Mouse (Mus musculus) heart, postnatal 14 days (tissue): ENCODE results near the gene Mrps2. TPM values are rescaled to one million over a fixed set of nuclear protein-coding genes. Genes with fewer than 3 reads are reported as not detected.
A peak's percentile ranks its signal among the peaks of the same experiment; 100 is the strongest.
"Not testable (repeated sequence)": the region's sequence is repeated elsewhere in the genome, so short reads cannot be mapped to it uniquely, and the experiment has no call there.

Experiments used
- DNase-seq, 2 experiments: peaks; one replicate each; pipeline ENCODE4 v3.0.0; 2021 to 2022
- intact Hi-C: fragments of 180-260 bp; cut with DNase I; formaldehyde crosslinking; loops from one replicate; pipeline ENCODE4 v1.15.1; 2025
- total RNA-seq, 2 experiments: library from RNA; stranded (reverse); gene quantifications; 2 replicates each; pipeline ENCODE4 v1.2.3; 2021

Gene Mrps2
- total RNA-seq, 2 experiments from 2014 or later = 41.5 to 44.7 TPM

- DNase-seq = no peak
- intact Hi-C loops = no loop called here
Measured at GRCm38 (mm10) chr2:28469461-28469860, 1.6 kb downstream of the Mrps2 start.

- intact Hi-C loops = no loop called here
- no peak for DNase-seq
Measured at GRCm38 (mm10) chr2:28470591-28470990, 2.7 kb downstream of the Mrps2 start.

- DNase-seq, intact Hi-C loops: not testable (repeated sequence)
Measured at GRCm38 (mm10) chr2:28472011-28472410, 4.1 kb downstream of the Mrps2 start.

GRCm38 (mm10) chr2:28477993-28478392 lies 10.1 kb downstream of the Mrps2 start:
- DNase-seq, intact Hi-C loops: not testable (repeated sequence)

- DNase-seq = no peak
- intact Hi-C loops = no loop called here
Measured at GRCm38 (mm10) chr2:28479208-28480204, 11.6 kb downstream of the Mrps2 start.

GRCm38 (mm10) chr2:28483861-28484260 lies 16.0 kb downstream of the Mrps2 start:
- intact Hi-C loops = no loop called here
- DNase-seq = no peak

GRCm38 (mm10) chr2:28494521-28494920 lies 26.7 kb downstream of the Mrps2 start:
- intact Hi-C loops = no loop called here
- DNase-seq = no peak

- peak; percentile 30 to 42 for DNase-seq
- intact Hi-C loops = no loop called here
Measured at GRCm38 (mm10) chr2:28495207-28495756, 27.4 kb downstream of the Mrps2 start.

- intact Hi-C loops = no loop called here
- DNase-seq = no peak
Measured at GRCm38 (mm10) chr2:28495801-28496595, 28.1 kb downstream of the Mrps2 start.

- intact Hi-C loops = no loop called here
- peak in 1 of 2 experiments; percentile 13 for DNase-seq
Measured at GRCm38 (mm10) chr2:28496671-28497070, 28.8 kb downstream of the Mrps2 start, which contains the start of gene Gbgt1. Gbgt1 (plus strand) TSS chr2:28496891.

GRCm38 (mm10) chr2:28497561-28497960 lies 29.7 kb downstream of the Mrps2 start:
- intact Hi-C loops = no loop called here
- peak in 1 of 2 experiments; percentile 0 for DNase-seq

GRCm38 (mm10) chr2:28498431-28498830 lies 30.6 kb downstream of the Mrps2 start:
- intact Hi-C loops = no loop called here
- no peak for DNase-seq

GRCm38 (mm10) chr2:28502987-28503386 lies 35.1 kb downstream of the Mrps2 start:
- DNase-seq = peak in 1 of 2 experiments; percentile 0
- intact Hi-C loops = no loop called here

- intact Hi-C loops = no loop called here
- no peak for DNase-seq
Measured at GRCm38 (mm10) chr2:28504676-28505075, 36.8 kb downstream of the Mrps2 start.

- no peak for DNase-seq
- intact Hi-C loops = no loop called here
Measured at GRCm38 (mm10) chr2:28505795-28506194, 37.9 kb downstream of the Mrps2 start, which contains the start of gene Gm10134. Gm10134 (plus strand) TSS chr2:28506095.

GRCm38 (mm10) chr2:28506291-28506690 lies 38.4 kb downstream of the Mrps2 start:
- intact Hi-C loops = no loop called here
- no peak for DNase-seq

GRCm38 (mm10) chr2:28511600-28511999 lies 43.7 kb downstream of the Mrps2 start:
- intact Hi-C loops, DNase-seq: not testable (repeated sequence)

- intact Hi-C loops = no loop called here
- DNase-seq = peak; percentile 46 to 53
Measured at GRCm38 (mm10) chr2:28512798-28513401, 45.0 kb downstream of the Mrps2 start, which contains the start of gene Ralgds. Ralgds (plus strand) TSS chr2:28513125.

- intact Hi-C loops = no loop called here
- no peak for DNase-seq
Measured at GRCm38 (mm10) chr2:28513431-28514370, 45.8 kb downstream of the Mrps2 start.
